Mouse (Mus musculus): ENCODE results near the gene Olfr645. TPM values are rescaled to one million over a fixed set of nuclear protein-coding genes. Genes with fewer than 3 reads are reported as not detected.

Gene Olfr645
- polyA plus RNA-seq (2012; rRNA removed): not detected in 2 replicates

DNA sequence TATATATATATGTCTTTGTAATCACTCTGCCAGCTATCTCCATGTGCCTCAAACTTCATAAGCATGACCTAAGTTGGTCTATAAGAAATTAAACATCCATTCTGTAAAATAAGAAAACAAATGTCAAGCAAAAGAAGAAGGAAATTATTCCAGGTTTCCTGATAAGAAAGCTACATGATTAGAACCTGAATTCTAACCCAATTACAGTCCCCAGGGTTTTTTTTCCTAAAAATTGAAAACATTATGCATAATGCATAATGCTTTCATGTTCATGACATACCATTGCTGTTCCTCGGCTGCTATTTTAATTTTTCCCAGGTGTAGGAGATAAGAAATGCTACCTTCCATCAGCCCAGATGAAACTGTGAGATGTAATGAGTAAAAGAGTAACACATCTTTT is at the start of gene Olfr645:
Olfr645 (minus strand) TSS at position 101 of the 400 bp plus-strand sequence.

DNA sequence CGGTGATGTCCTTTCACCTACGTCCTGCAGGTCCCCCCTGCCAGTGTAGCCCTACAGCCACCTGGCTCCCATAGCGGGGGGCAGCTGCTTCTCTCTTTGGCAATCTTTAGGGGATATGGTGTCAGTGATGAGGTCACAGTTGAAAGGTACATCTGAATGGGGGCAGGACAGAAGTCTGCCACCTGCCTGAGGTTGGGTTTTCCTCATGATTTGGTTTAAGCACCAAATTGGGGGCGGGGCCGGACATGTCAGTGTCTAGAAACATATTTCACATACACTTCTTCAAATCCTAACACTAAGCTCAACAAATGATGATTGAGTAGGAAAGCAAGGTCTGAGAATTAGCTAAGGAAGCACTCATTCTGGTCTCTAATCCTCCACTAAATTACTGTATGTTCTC is 44.5 kb upstream of the Olfr645 start, which contains the start of gene Ubqln5:
Ubqln5 (minus strand) TSS at position 101 of the 400 bp plus-strand sequence.

DNA sequence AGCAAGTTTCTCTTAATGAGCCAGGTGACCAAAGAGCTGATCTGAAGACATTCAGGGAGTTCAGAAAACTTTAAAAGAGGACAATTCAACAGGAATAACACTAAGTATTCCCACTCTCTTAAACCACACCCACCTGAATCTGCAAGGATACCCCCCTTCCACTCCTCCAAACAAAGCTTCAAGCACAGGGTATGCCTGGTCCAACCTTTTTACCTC is 19.4 kb upstream of the Olfr645 start, which contains the start of gene Olfr646:
Olfr646 (plus strand) TSS at position 117 of the 216 bp plus-strand sequence.

GRCm38 (mm10) chr7:104071769-104072168 is 13.5 kb downstream of the Olfr645 start, which contains the start of gene Olfr644:
TSS of gene Olfr644 (minus strand) at chr7:104071869.

GRCm38 (mm10) chr7:104061345-104061744 is 23.9 kb downstream of the Olfr645 start, which contains the start of gene 4930516K23Rik:
TSS of gene 4930516K23Rik (minus strand) at chr7:104061445.

GRCm38 (mm10) chr7:104052566-104052965 is 32.7 kb downstream of the Olfr645 start, which contains the start of gene Olfr642:
TSS of gene Olfr642 (minus strand) at chr7:104052666.

DNA sequence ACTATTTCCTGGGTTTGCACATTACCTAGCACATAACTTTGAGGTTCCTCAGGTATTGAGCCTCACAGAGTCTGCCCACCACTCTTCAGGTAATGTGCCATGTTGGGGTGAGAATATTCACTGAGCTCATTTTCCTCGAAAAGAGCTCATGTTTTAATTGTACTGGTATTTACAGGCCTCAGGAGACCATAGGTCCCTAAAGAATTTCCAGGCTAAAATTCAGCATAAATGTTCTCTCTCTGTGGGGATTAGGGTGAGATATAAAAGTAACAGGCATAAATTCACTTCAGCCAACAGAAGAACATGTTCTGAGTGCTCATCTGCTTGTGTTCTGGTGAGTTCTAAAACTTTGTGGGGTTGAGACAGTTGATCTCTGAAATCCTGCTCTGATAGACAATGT is 50.1 kb downstream of the Olfr645 start, which contains the start of gene Olfr641:
Olfr641 (plus strand) TSS at position 301 of the 400 bp plus-strand sequence.

Other genes with a start within 250 kb of the Olfr645 start
- not detected in 2 replicates for gene Hbb-bh2, start 244.9 kb downstream of the Olfr645 start, polyA plus RNA-seq (2012; rRNA removed)
- 3.5 and 3.6 TPM in 2 replicates for gene Hbb-bh1, start 242.3 kb downstream of the Olfr645 start, polyA plus RNA-seq (2012; rRNA removed)
- 8.8 and 9.9 TPM in 2 replicates for gene Hbb-y, start 232.2 kb downstream of the Olfr645 start, polyA plus RNA-seq (2012; rRNA removed)
- gene Olfr66, start 199.2 kb downstream of the Olfr645 start, polyA plus RNA-seq (2012; rRNA removed): not detected in 2 replicates
- not detected in 2 replicates for gene Olfr64, start 191.0 kb downstream of the Olfr645 start, polyA plus RNA-seq (2012; rRNA removed)
- gene Olfr65, start 182.0 kb downstream of the Olfr645 start, polyA plus RNA-seq (2012; rRNA removed): not detected in 2 replicates
- gene Olfr631, start 156.6 kb downstream of the Olfr645 start, polyA plus RNA-seq (2012; rRNA removed): 0.23 and 0.30 TPM in 2 replicates
- gene Olfr632, start 151.1 kb downstream of the Olfr645 start, polyA plus RNA-seq (2012; rRNA removed): 0.49 and 0.53 TPM in 2 replicates
- 0.01 TPM in 1 of 2 replicates, not detected in the other for gene Olfr633, start 141.0 kb downstream of the Olfr645 start, polyA plus RNA-seq (2012; rRNA removed)
- gene Olfr635, start 114.3 kb downstream of the Olfr645 start, polyA plus RNA-seq (2012; rRNA removed): 0.01 TPM in 1 of 2 replicates, not detected in the other
- gene Olfr638, start 86.7 kb downstream of the Olfr645 start, polyA plus RNA-seq (2012; rRNA removed): 0.04 TPM in 1 of 2 replicates, not detected in the other
- not detected in 2 replicates for gene Olfr639, start 68.2 kb downstream of the Olfr645 start, polyA plus RNA-seq (2012; rRNA removed)
- not detected in 2 replicates for gene Olfr640, start 59.9 kb downstream of the Olfr645 start, polyA plus RNA-seq (2012; rRNA removed)
- gene Olfr641, start 50.0 kb downstream of the Olfr645 start, polyA plus RNA-seq (2012; rRNA removed): not detected in 2 replicates
- gene Olfr642, start 32.8 kb downstream of the Olfr645 start, polyA plus RNA-seq (2012; rRNA removed): not detected in 2 replicates
- not detected in 2 replicates for gene 4930516K23Rik, start 24.0 kb downstream of the Olfr645 start, polyA plus RNA-seq (2012; rRNA removed)
- gene Olfr644, start 13.6 kb downstream of the Olfr645 start, polyA plus RNA-seq (2012; rRNA removed): not detected in 2 replicates
- not detected in 2 replicates for gene Olfr646, start 19.4 kb upstream of the Olfr645 start, polyA plus RNA-seq (2012; rRNA removed)
- not detected in 2 replicates for gene Ubqln5, start 44.4 kb upstream of the Olfr645 start, polyA plus RNA-seq (2012; rRNA removed)
- not detected in 2 replicates for gene Olfr643, start 51.9 kb upstream of the Olfr645 start, polyA plus RNA-seq (2012; rRNA removed)
- not detected in 2 replicates for gene Ubqln3, start 57.8 kb upstream of the Olfr645 start, polyA plus RNA-seq (2012; rRNA removed)
- not detected in 2 replicates for gene Ubqlnl, start 65.1 kb upstream of the Olfr645 start, polyA plus RNA-seq (2012; rRNA removed)
- gene Olfm5, start 79.4 kb upstream of the Olfr645 start, polyA plus RNA-seq (2012; rRNA removed): not detected in 2 replicates
- gene Olfr648, start 97.9 kb upstream of the Olfr645 start, polyA plus RNA-seq (2012; rRNA removed): 0.01 and 0.03 TPM in 2 replicates
- gene Olfr649, start 110.5 kb upstream of the Olfr645 start, polyA plus RNA-seq (2012; rRNA removed): not detected in 2 replicates
- 0.81 and 0.87 TPM in 2 replicates for gene Trim6, start 133.3 kb upstream of the Olfr645 start, polyA plus RNA-seq (2012; rRNA removed)
- 7.1 and 9.7 TPM in 2 replicates for gene Trim34a, start 159.0 kb upstream of the Olfr645 start, polyA plus RNA-seq (2012; rRNA removed)
- gene Trim5, start 202.6 kb upstream of the Olfr645 start, polyA plus RNA-seq (2012; rRNA removed): 1.1 TPM in 2 replicates
- gene Trim12a, start 230.0 kb upstream of the Olfr645 start, polyA plus RNA-seq (2012; rRNA removed): 8.1 and 9.8 TPM in 2 replicates
- gene Trim34b, start 244.0 kb upstream of the Olfr645 start, polyA plus RNA-seq (2012; rRNA removed): 0.06 and 0.09 TPM in 2 replicates